Mouse (Mus musculus) T-helper 1 cell (primary cell): ENCODE data around the gene Slc7a3.
"Not testable (repeated sequence)": the region's sequence is repeated elsewhere in the genome, so short reads cannot be mapped to it uniquely, and the experiment has no call there.

Experiments used
- in situ Hi-C: fragments of 300-600 bp; cut with MboI, MseI; formaldehyde crosslinking; loops from one replicate; pipeline ENCODE4 v1.15.1; 2025; ENCODE audit warnings: high pct_unique_total_duplicates

Gene Slc7a3

GRCm38 (mm10) chrX:101085920-101086319 lies at the start of gene Slc7a3:
Slc7a3 (minus strand) TSS chrX:101086020.
- in situ Hi-C loops: no loop called here

GRCm38 (mm10) chrX:101131992-101132791 lies 46.4 kb upstream of the Slc7a3 start:
- in situ Hi-C loops: loop anchor here (5.0 kb wide), 1 partner anchor 200 kb away; no protein-coding TSS in a partner anchor

GRCm38 (mm10) chrX:101131001-101131400 lies 45.2 kb upstream of the Slc7a3 start:
- in situ Hi-C loops: loop anchor here (5.0 kb wide), 1 partner anchor 201 kb away; no protein-coding TSS in a partner anchor

GRCm38 (mm10) chrX:101128559-101128958 lies 42.7 kb upstream of the Slc7a3 start:
- in situ Hi-C loops: no loop called here

- in situ Hi-C loops: no loop called here
Measured at GRCm38 (mm10) chrX:101126977-101127376, 41.2 kb upstream of the Slc7a3 start.

GRCm38 (mm10) chrX:101126474-101126955 lies 40.7 kb upstream of the Slc7a3 start:
- in situ Hi-C loops: no loop called here

- in situ Hi-C loops: no loop called here
Measured at GRCm38 (mm10) chrX:101120546-101120945, 34.7 kb upstream of the Slc7a3 start.

GRCm38 (mm10) chrX:101085211-101085610 lies 609 bp downstream of the Slc7a3 start:
- in situ Hi-C loops: not testable (repeated sequence)

- in situ Hi-C loops: no loop called here
Measured at GRCm38 (mm10) chrX:101084192-101084591, 1.6 kb downstream of the Slc7a3 start.

GRCm38 (mm10) chrX:101065245-101065644 lies 20.6 kb downstream of the Slc7a3 start:
- in situ Hi-C loops: no loop called here

GRCm38 (mm10) chrX:101063503-101063902 lies 22.3 kb downstream of the Slc7a3 start:
- in situ Hi-C loops: no loop called here

- in situ Hi-C loops: no loop called here
Measured at GRCm38 (mm10) chrX:101059541-101059940, 26.3 kb downstream of the Slc7a3 start, which contains the start of gene Tex11. Tex11 (minus strand) TSS chrX:101059667.
